Mouse (Mus musculus) liver, adult 2 months (tissue): ENCODE measurements around the gene Lrrc20. TPM values are rescaled to one million over a fixed set of nuclear protein-coding genes. Genes with fewer than 3 reads are reported as not detected.

ENCODE experiments used
- DNase-seq: peaks from one replicate; pipeline ENCODE4 v3.0.0-alpha.2; 2011; ENCODE audit warnings: low read depth, low spot score; ENCODE audit errors: extremely low read depth
- H3K27ac ChIP-seq: fragments of 200-500 bp; replicated peaks from 2 replicates; pipeline ENCODE4 v1.5.1; 2012; ENCODE audit warnings: low read depth, mild to moderate bottlenecking, control low read depth, inconsistent platforms, low read length; ENCODE audit not compliant: insufficient read depth
- H3K27me3 ChIP-seq: fragments of 200-500 bp; 2 replicates; pipeline ENCODE4 v1.6.1; 2012; ENCODE audit warnings: mild to moderate bottlenecking, moderate library complexity, low read length, inconsistent platforms; ENCODE audit not compliant: control insufficient read depth, insufficient read depth
- H3K36me3 ChIP-seq: fragments of 200-500 bp; 2 replicates; pipeline ENCODE4 v1.6.1; 2012; ENCODE audit warnings: low read length, inconsistent platforms; ENCODE audit not compliant: control insufficient read depth, insufficient read depth
- H3K4me1 ChIP-seq: fragments of 200-500 bp; 2 replicates; pipeline ENCODE4 v1.6.1; 2011; ENCODE audit warnings: low read length; ENCODE audit not compliant: control insufficient read depth, insufficient read depth
- H3K4me3 ChIP-seq: fragments of 200-500 bp; 2 replicates; pipeline ENCODE4 v1.5.1; 2011; ENCODE audit warnings: low read depth, mild to moderate bottlenecking, control low read depth, low read length, moderate library complexity; ENCODE audit not compliant: insufficient read depth
- H3K79me2 ChIP-seq: fragments of 200-500 bp; 2 replicates; pipeline ENCODE4 v1.6.1; 2012; ENCODE audit warnings: inconsistent platforms, mild to moderate bottlenecking, low read length, moderate library complexity; ENCODE audit not compliant: control insufficient read depth, insufficient read depth
- H3K9ac ChIP-seq: fragments of 200-500 bp; 2 replicates; pipeline ENCODE4 v1.6.1; 2012; ENCODE audit warnings: low read depth, mild to moderate bottlenecking, control low read depth, inconsistent platforms, low read length
- CTCF ChIP-seq: fragments of 200-500 bp; IDR thresholded peaks from 2 replicates; pipeline ENCODE4 v1.5.1; 2011; ENCODE audit warnings: low read depth, low read length, control low read depth
- POLR2A ChIP-seq: fragments of 200-500 bp; IDR thresholded peaks from 2 replicates; pipeline ENCODE4 v1.6.1; 2011; ENCODE audit warnings: low read length, control low read depth; ENCODE audit not compliant: insufficient read depth; ENCODE audit errors: extremely low read depth
- WGBS: fragments of 180-500 bp; shearing (Covaris S2); methylation state at CpG from one replicate; pipeline ENCODE4 v1.1.7; 2018; 5-methylcytosine and 5-hydroxymethylcytosine counted together
- polyA plus RNA-seq: library from polyadenylated mRNA; depleted of rRNA; stranded (reverse); fragments of >200 nt; gene quantifications from 2 replicates; pipeline ENCODE4 v1.2.3, GENCODE M21; 2012; rRNA removed
- total RNA-seq: library from RNA; depleted of rRNA; stranded (reverse); fragments of >200 nt; gene quantifications from 2 replicates; pipeline ENCODE4 v1.2.3, GENCODE M21; 2014; rRNA removed

Gene Lrrc20
- total and polyA plus RNA-seq, 2 experiments: 2.4 to 4.8 TPM

- Histone ChIP-seq H3K4me3 (no peak overlapping the region), H3K9ac (no peak overlapping the region), H3K79me2 (no peaks in the 10 kb centered on the region), H3K4me1 (peaks cover 2% of the 10 kb centered on the region; the same call in 1 of the 2 replicates), H3K27ac (no peak overlapping the region), H3K27me3 (peaks cover 6% of the 10 kb centered on the region), H3K36me3 (no peaks in the 10 kb centered on the region)
- TF ChIP-seq POLR2A (no peak), CTCF (no peak)
- DNase-seq: no peak
- WGBS: 41% methylated on average over 3 of the region's 3 CpGs
These were observed 150.9 kb downstream of the Lrrc20 start for GRCm38 (mm10) chr10:61626551-61626950.

GRCm38 (mm10) chr10:61627195-61627937, 151.8 kb downstream of the Lrrc20 start:
- 79% methylated on average over 15 of the region's 15 CpGs for WGBS
- Histone ChIP-seq H3K4me1 (peaks cover 2% of the 10 kb centered on the region; the same call in 1 of the 2 replicates), H3K9ac (no peak overlapping the region), H3K27ac (no peak overlapping the region), H3K4me3 (no peak overlapping the region), H3K36me3 (no peaks in the 10 kb centered on the region), H3K79me2 (no peaks in the 10 kb centered on the region), H3K27me3 (peaks cover 6% of the 10 kb centered on the region)
- no peak for DNase-seq
- no peak for TF ChIP-seq POLR2A
- TF ChIP-seq CTCF: no peak

GRCm38 (mm10) chr10:61627938-61628250, 152.3 kb downstream of the Lrrc20 start:
- no peak for TF ChIP-seq POLR2A
- TF ChIP-seq CTCF: no peak
- Histone ChIP-seq H3K9ac (no peak overlapping the region), H3K79me2 (no peaks in the 10 kb centered on the region), H3K27ac (no peak overlapping the region), H3K27me3 (peaks cover 6% of the 10 kb centered on the region), H3K4me1 (peaks cover 2% of the 10 kb centered on the region; the same call in 1 of the 2 replicates), H3K4me3 (no peak overlapping the region), H3K36me3 (no peaks in the 10 kb centered on the region)
- DNase-seq: no peak
- WGBS: 83% methylated on average over 4 of the region's 4 CpGs

Other genes with a start within 250 kb of the Lrrc20 start
- gene Adamts14, start 202.4 kb upstream of the Lrrc20 start, total RNA-seq: 0.55 and 0.60 TPM in 2 replicates
- 0.61 and 0.73 TPM in 2 replicates for gene Adamts14, start 202.4 kb upstream of the Lrrc20 start, polyA plus RNA-seq
- 0.27 and 0.28 TPM in 2 replicates for gene Prf1, start 178.0 kb upstream of the Lrrc20 start, total RNA-seq
- gene Prf1, start 178.0 kb upstream of the Lrrc20 start, polyA plus RNA-seq: 0.18 and 0.26 TPM in 2 replicates
- gene Pald1, start 92.3 kb upstream of the Lrrc20 start, total RNA-seq: 7.5 and 8.0 TPM in 2 replicates
- gene Pald1, start 92.3 kb upstream of the Lrrc20 start, polyA plus RNA-seq: 6.6 and 8.1 TPM in 2 replicates
- 0.18 and 0.27 TPM in 2 replicates for gene Nodal, start 57.8 kb upstream of the Lrrc20 start, total RNA-seq
- gene Nodal, start 57.8 kb upstream of the Lrrc20 start, polyA plus RNA-seq: 0.06 and 0.17 TPM in 2 replicates
- gene Eif4ebp2, start 23.1 kb upstream of the Lrrc20 start, total RNA-seq: 28.2 and 51.6 TPM in 2 replicates
- gene Eif4ebp2, start 23.1 kb upstream of the Lrrc20 start, polyA plus RNA-seq: 117 and 136 TPM in 2 replicates
- gene Npffr1, start 119.7 kb downstream of the Lrrc20 start, total RNA-seq: not detected in 2 replicates
- not detected in 2 replicates for gene Npffr1, start 119.7 kb downstream of the Lrrc20 start, polyA plus RNA-seq
- 279 and 331 TPM in 2 replicates for gene Ppa1, start 172.8 kb downstream of the Lrrc20 start, total RNA-seq
- gene Ppa1, start 172.8 kb downstream of the Lrrc20 start, polyA plus RNA-seq: 92.3 and 126 TPM in 2 replicates
- 73.0 and 76.2 TPM in 2 replicates for gene Sar1a, start 204.5 kb downstream of the Lrrc20 start, total RNA-seq
- 44.9 and 53.2 TPM in 2 replicates for gene Sar1a, start 204.5 kb downstream of the Lrrc20 start, polyA plus RNA-seq
- 26.8 and 31.3 TPM in 2 replicates for gene Tysnd1, start 219.7 kb downstream of the Lrrc20 start, total RNA-seq
- gene Tysnd1, start 219.7 kb downstream of the Lrrc20 start, polyA plus RNA-seq: 111 and 123 TPM in 2 replicates
- 19.8 and 22.4 TPM in 2 replicates for gene Aifm2, start 239.5 kb downstream of the Lrrc20 start, total RNA-seq
- gene Aifm2, start 239.5 kb downstream of the Lrrc20 start, polyA plus RNA-seq: 19.3 and 23.2 TPM in 2 replicates